Mouse (Mus musculus) cortical plate, adult 2 months (tissue): ENCODE results near the gene Shisa3.

Experiments used
- CTCF ChIP-seq: fragments of 200-500 bp; IDR thresholded peaks from 2 replicates; pipeline ENCODE4 v1.5.1; 2011; ENCODE audit warnings: mild to moderate bottlenecking, control low read depth, low read length; ENCODE audit not compliant: insufficient read depth; ENCODE audit errors: extremely low read depth
- POLR2A ChIP-seq: fragments of 200-500 bp; IDR thresholded peaks from 2 replicates; pipeline ENCODE4 v1.6.1; 2011; ENCODE audit warnings: mild to moderate bottlenecking, low read length, control low read depth; ENCODE audit not compliant: insufficient read depth; ENCODE audit errors: extremely low read depth

GRCm38 (mm10) chr5:67629440-67629839, 21.8 kb downstream of the Shisa3 start:
- TF ChIP-seq CTCF (no peak), POLR2A (no peak)
